Mouse (Mus musculus): ENCODE data around the gene Mfsd14a.

DNA sequence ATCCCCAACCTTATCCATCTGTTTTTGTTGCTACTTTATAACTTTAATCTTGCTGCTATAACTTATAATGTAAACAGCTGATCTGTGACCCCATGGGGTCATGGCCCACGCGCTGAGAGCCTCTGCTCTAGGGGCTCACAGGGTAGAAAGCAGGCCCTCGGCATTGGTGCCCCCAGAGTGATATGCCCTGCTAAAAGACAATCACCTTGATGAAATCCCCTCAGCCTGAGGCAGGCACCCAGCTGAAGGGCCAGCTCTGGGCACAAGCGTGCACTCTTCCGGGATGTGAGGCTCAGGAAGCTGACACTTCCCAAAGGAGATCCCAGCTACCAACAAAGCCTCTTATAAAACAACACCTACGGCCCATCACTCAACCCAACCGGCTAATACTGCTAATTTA lies 23.9 kb downstream of the Mfsd14a start:
- no peak for TF ChIP-seq CTCF (IDR thresholded peaks at IDR 0.05; ENCODE audit: low read depth, low read length)
- TF ChIP-seq POLR2A (IDR thresholded peaks at IDR 0.05; ENCODE audit: extremely low read depth, insufficient read depth, low read length): no peak
